Mouse (Mus musculus) midbrain, embryonic 16.5 days (tissue): ENCODE results near the gene Tgm7. TPM values are rescaled to one million over a fixed set of nuclear protein-coding genes. Genes with fewer than 3 reads are reported as not detected.

Source experiments
- ATAC-seq: fragments of 200-750 bp; cut with Nextera tagmentation; 2 replicates; pipeline ENCODE4 v1.8.0; 2017; ENCODE audit warnings: moderate TSS enrichment
- H3K27ac ChIP-seq: fragments of 300-500 bp; sonication (generic); 2 replicates; pipeline ENCODE4 v1.5.1; 2014; ENCODE audit warnings: mild to moderate bottlenecking, low read length, mixed read lengths
- H3K27me3 ChIP-seq: fragments of 300-500 bp; sonication (generic); 2 replicates; pipeline ENCODE4 v1.6.1; 2014; ENCODE audit warnings: low read depth, low read length, mixed read lengths; ENCODE audit not compliant: control insufficient read depth, insufficient read depth
- H3K36me3 ChIP-seq: fragments of 300-500 bp; sonication (generic); 2 replicates; pipeline ENCODE4 v1.6.1; 2014; ENCODE audit warnings: mild to moderate bottlenecking, low read length, moderate library complexity, mixed read lengths; ENCODE audit not compliant: control insufficient read depth, insufficient read depth
- H3K4me1 ChIP-seq: fragments of 300-500 bp; sonication (generic); 2 replicates; pipeline ENCODE4 v1.6.1; 2014; ENCODE audit warnings: mild to moderate bottlenecking, low read length, mixed read lengths; ENCODE audit not compliant: control insufficient read depth, insufficient read depth
- H3K4me2 ChIP-seq: fragments of 300-500 bp; sonication (generic); 2 replicates; pipeline ENCODE4 v1.6.1; 2014; ENCODE audit warnings: mild to moderate bottlenecking, low read length, mixed read lengths
- H3K4me3 ChIP-seq: fragments of 300-500 bp; sonication (generic); 2 replicates; pipeline ENCODE4 v1.5.1; 2014; ENCODE audit warnings: low read depth, mild to moderate bottlenecking, low read length, moderate library complexity, mixed read lengths
- H3K9ac ChIP-seq: fragments of 300-500 bp; sonication (generic); 2 replicates; pipeline ENCODE4 v1.6.1; 2014; ENCODE audit warnings: low read depth, low read length, mixed read lengths
- H3K9me3 ChIP-seq: fragments of 300-500 bp; sonication (generic); replicated peaks from 2 replicates; pipeline ENCODE4 v1.6.1; 2014; ENCODE audit warnings: mild to moderate bottlenecking, low read length, mixed read lengths; ENCODE audit not compliant: control insufficient read depth, poor library complexity, severe bottlenecking
- WGBS: fragments of 180-500 bp; shearing (Covaris S2); extraction: QIAGEN DNeasy Blood & Tissue Kit; methylation state at CpG from one replicate; pipeline ENCODE4 v1.1.7; 2014; 5-methylcytosine and 5-hydroxymethylcytosine counted together
- polyA plus RNA-seq: library from polyadenylated mRNA; unstranded; fragments of >200 nt; fragmentation: Nextera tagmentation; extraction: Ambion mirVana; gene quantifications from 2 replicates; pipeline ENCODE4 v1.2.1, GENCODE M21; 2015

The Tgm7 gene
- polyA plus RNA-seq: not detected in 2 replicates

GRCm38 (mm10) chr2:121109695-121110094, at the start of gene Tgm7:
TSS of gene Tgm7 (minus strand) at chr2:121109795.
- 89% methylated on average over 4 of the region's 4 CpGs for WGBS
- no peak within 1 kb of the TSS for H3K27ac ChIP-seq
- ATAC-seq: no peak
- no peaks in the 10 kb centered on the region for H3K27me3 ChIP-seq
- no peak within 1 kb of the TSS for H3K9ac ChIP-seq
- H3K36me3 ChIP-seq: no peaks in the 10 kb centered on the region
- no peaks in the 10 kb centered on the region for H3K4me1 ChIP-seq
- no peak within 1 kb of the TSS for H3K4me2 ChIP-seq
- no peaks in the 10 kb centered on the region for H3K9me3 ChIP-seq
- no peak within 1 kb of the TSS for H3K4me3 ChIP-seq

DNA sequence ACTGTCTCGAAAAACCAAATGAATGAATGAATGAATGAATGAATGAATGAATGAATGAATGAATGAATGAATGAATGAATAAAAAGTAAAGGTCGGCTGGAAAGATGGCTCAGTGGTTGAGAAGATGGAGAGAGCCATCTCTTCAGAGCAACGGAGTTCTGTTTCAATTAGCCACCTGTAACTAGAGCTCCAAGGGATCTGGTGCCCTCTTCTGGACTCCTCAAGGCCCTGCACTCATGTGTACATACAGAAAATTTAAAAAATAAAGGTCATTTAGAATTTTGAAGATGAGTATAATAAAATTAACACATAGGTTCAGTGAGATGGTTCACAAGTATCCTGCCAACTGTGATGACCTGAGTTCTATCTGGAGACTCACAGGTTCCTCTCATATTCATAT, 43.5 kb upstream of the Tgm7 start:
- Histone ChIP-seq H3K4me2 (no peak overlapping the region), H3K36me3 (peaks cover 11% of the 10 kb centered on the region), H3K27me3 (no peaks in the 10 kb centered on the region), H3K4me3 (no peak overlapping the region), H3K4me1 (no peaks in the 10 kb centered on the region), H3K9me3 (no peaks in the 10 kb centered on the region), H3K9ac (no peak overlapping the region), H3K27ac (no peak overlapping the region)
- ATAC-seq: no peak
- WGBS: 92% methylated on average over 3 of the region's 3 CpGs

- no peak overlapping the region for H3K4me3 ChIP-seq
- 95% methylated on average over 5 of the region's 5 CpGs for WGBS
- no peaks in the 10 kb centered on the region for H3K4me1 ChIP-seq
- H3K27ac ChIP-seq: no peak overlapping the region
- H3K9ac ChIP-seq: no peak overlapping the region
- no peak overlapping the region for H3K4me2 ChIP-seq
- no peaks in the 10 kb centered on the region for H3K9me3 ChIP-seq
- H3K36me3 ChIP-seq: peaks cover 11% of the 10 kb centered on the region
- no peak for ATAC-seq
- no peaks in the 10 kb centered on the region for H3K27me3 ChIP-seq
These were observed 40.1 kb upstream of the Tgm7 start for GRCm38 (mm10) chr2:121149679-121150078.

DNA sequence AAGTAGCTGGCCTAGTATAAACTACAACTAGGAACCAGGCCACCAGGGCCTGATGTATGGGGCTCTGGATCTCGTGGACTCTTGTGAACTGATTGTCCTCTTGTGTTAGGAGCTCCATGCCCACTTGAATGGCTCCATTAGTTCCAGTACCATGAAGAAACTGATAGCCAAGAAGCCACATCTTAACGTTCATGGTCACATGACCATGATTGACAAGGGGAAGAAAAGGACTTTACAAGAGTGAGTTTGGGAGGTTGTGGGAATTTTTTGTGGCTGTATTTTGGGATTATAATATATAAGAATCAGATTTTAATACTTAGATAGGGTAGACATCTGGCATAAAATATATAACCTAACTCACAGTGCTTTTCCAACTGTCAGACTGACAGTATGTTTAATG, 32.8 kb upstream of the Tgm7 start:
- H3K27me3 ChIP-seq: no peaks in the 10 kb centered on the region
- H3K9ac ChIP-seq: no peak overlapping the region
- no peak for ATAC-seq
- no peak overlapping the region for H3K4me3 ChIP-seq
- no peak overlapping the region for H3K4me2 ChIP-seq
- no peak overlapping the region for H3K27ac ChIP-seq
- H3K36me3 ChIP-seq: peaks cover 2% of the 10 kb centered on the region
- WGBS: 48% methylated on average over 2 of the region's 2 CpGs
- H3K9me3 ChIP-seq: no peaks in the 10 kb centered on the region
- H3K4me1 ChIP-seq: peaks cover 25% of the 10 kb centered on the region

- peaks cover 2% of the 10 kb centered on the region for H3K36me3 ChIP-seq
- peak overlapping the region; percentile 97 for H3K9ac ChIP-seq
- no peaks in the 10 kb centered on the region for H3K9me3 ChIP-seq
- H3K4me2 ChIP-seq: peak overlapping the region; percentile 92
- peak overlapping the region; percentile 98 for H3K27ac ChIP-seq
- 70% methylated on average over 16 of the region's 16 CpGs for WGBS
- no peak for ATAC-seq
- H3K27me3 ChIP-seq: no peaks in the 10 kb centered on the region
- H3K4me1 ChIP-seq: peaks cover 28% of the 10 kb centered on the region
- H3K4me3 ChIP-seq: peak overlapping the region; percentile 83
These were observed 31.8 kb upstream of the Tgm7 start for GRCm38 (mm10) chr2:121141216-121142035.

DNA sequence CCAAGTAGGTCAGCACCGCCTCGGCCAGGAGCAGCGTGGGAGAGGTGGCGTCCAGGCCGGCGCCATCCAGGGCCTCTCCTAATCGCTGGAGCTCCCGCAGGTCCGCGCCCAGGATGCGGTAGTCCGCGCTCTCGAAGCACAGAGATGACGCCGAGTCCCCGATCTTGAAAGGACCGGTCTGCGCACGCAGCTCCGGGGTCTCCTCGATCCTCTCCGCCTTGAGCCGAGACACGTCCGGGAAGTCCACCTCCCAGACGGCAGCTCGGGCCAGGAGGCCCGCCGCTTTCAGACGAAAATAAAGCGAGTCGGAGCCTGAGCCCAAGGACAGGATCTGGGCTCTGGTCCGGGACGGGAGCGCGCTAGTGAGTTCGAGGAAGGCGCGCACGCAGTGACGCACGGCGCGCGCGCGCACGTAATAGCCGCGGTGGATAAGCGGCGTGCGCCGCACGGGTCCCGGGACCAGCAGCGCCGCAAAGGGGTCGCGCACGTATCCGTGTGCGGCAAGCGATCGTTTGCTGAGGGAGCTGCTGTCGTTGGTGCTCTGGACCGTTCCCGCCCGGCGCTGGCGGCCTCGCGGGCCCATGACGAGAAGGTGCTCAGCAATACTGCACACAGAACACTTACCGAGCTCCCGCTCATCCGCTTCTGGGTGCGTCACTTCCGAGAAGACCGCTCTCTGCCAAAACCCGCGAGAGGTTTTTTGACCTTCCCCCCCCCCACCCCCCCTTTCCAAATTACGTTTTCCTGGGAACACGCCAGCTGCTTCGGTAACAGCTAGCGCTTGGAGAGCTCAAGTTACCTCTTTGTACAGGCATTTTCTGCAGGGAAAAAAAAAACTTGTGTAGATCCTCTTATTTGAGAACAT, 30.7 kb upstream of the Tgm7 start, which contains the start of the genes Adal and Lcmt2:
TSS of gene Adal (plus strand) at position 411 of the 865 bp plus-strand sequence.
TSS of gene Lcmt2 (minus strand) at position 636 of the 865 bp plus-strand sequence.
- Histone ChIP-seq H3K27ac (peak within 1 kb of the TSS; percentile 98), H3K36me3 (peaks cover 2% of the 10 kb centered on the region; the same call in 1 of the 2 replicates), H3K9ac (peak within 1 kb of the TSS; percentile 97), H3K4me1 (peaks cover 28% of the 10 kb centered on the region), H3K9me3 (no peaks in the 10 kb centered on the region), H3K27me3 (no peaks in the 10 kb centered on the region), H3K4me3 (peak within 1 kb of the TSS; percentile 83), H3K4me2 (peak within 1 kb of the TSS; percentile 92)
- under 1% methylated on average over 84 of the region's 87 CpGs for WGBS
- ATAC-seq: peak; percentile 97

- no peak; the same call in 1 of the 2 replicates for ATAC-seq
- peak overlapping the region; percentile 92 for H3K4me2 ChIP-seq
- 39% methylated on average over 29 of the region's 29 CpGs for WGBS
- H3K4me1 ChIP-seq: peaks cover 28% of the 10 kb centered on the region
- H3K36me3 ChIP-seq: no peaks in the 10 kb centered on the region; the same call in 1 of the 2 replicates
- peak overlapping the region; percentile 83 for H3K4me3 ChIP-seq
- H3K27me3 ChIP-seq: no peaks in the 10 kb centered on the region
- peak overlapping the region; percentile 98 for H3K27ac ChIP-seq
- H3K9ac ChIP-seq: peak overlapping the region; percentile 97
- no peaks in the 10 kb centered on the region for H3K9me3 ChIP-seq
These were observed 29.8 kb upstream of the Tgm7 start for GRCm38 (mm10) chr2:121139266-121140017.

DNA sequence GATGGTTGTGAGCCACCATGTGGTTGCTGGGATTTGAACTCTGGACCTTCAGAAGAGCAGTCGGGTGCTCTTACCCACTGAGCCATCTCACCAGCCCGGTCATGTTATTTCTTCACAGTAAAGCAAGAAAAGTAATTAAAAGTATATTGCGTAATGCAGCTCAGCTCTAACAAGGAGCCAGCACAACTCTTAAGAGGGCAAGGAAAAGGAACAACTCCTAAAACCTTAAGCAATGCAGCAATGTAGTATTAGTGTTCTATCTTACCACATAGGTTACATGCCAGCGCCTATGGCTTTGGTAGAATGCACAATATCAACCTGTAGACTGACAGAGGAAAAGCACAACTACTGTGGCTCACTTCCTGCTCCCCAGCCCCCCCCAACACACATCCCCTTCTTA, 27.8 kb upstream of the Tgm7 start:
- Histone ChIP-seq H3K27ac (no peak overlapping the region), H3K9ac (no peak overlapping the region), H3K4me3 (no peak overlapping the region), H3K9me3 (no peaks in the 10 kb centered on the region), H3K4me1 (peaks cover 28% of the 10 kb centered on the region), H3K4me2 (no peak overlapping the region), H3K27me3 (no peaks in the 10 kb centered on the region), H3K36me3 (no peaks in the 10 kb centered on the region)
- no peak for ATAC-seq
- 97% methylated on average over 4 of the region's 4 CpGs for WGBS
